Mouse (Mus musculus) cerebellum, postnatal 10 days (tissue): ENCODE results near the gene G430095P16Rik.

Source experiments
- DNase-seq, 2 experiments: peaks; one replicate each; pipeline ENCODE4 v3.0.0; 2021; ENCODE audit warnings: mixed read lengths in 2 of 2

The G430095P16Rik gene

GRCm38 (mm10) chr8:84722850-84723570, at the start of gene G430095P16Rik:
G430095P16Rik (plus strand) TSS chr8:84723007.
- peak; percentile 75 to 85 for DNase-seq

GRCm38 (mm10) chr8:84677305-84677704, 45.5 kb upstream of the G430095P16Rik start:
- DNase-seq, result no peak

- no peak for DNase-seq
These were observed 41.3 kb upstream of the G430095P16Rik start for GRCm38 (mm10) chr8:84681476-84681875.

- DNase-seq, result no peak
These were observed 40.5 kb upstream of the G430095P16Rik start for GRCm38 (mm10) chr8:84682257-84682656.

- peak; percentile 42 to 51 for DNase-seq
These were observed 38.3 kb upstream of the G430095P16Rik start for GRCm38 (mm10) chr8:84684537-84684936.

- peak; percentile 47 to 58 for DNase-seq
These were observed 36.4 kb upstream of the G430095P16Rik start, which contains the start of gene Trmt1 for GRCm38 (mm10) chr8:84686191-84687002. Trmt1 (plus strand) TSS chr8:84686307.

- peak in 1 of 2 experiments; percentile 67 for DNase-seq
These were observed 35.7 kb upstream of the G430095P16Rik start for GRCm38 (mm10) chr8:84687003-84687704.

GRCm38 (mm10) chr8:84687705-84688100, 35.1 kb upstream of the G430095P16Rik start, which contains the start of gene Nacc1:
Nacc1 (minus strand) TSS chr8:84687862.
- peak; percentile 94 to 95 for DNase-seq

- peak; percentile 93 to 94 for DNase-seq
These were observed 33.5 kb upstream of the G430095P16Rik start for GRCm38 (mm10) chr8:84689091-84689915.

GRCm38 (mm10) chr8:84693332-84693731, 29.5 kb upstream of the G430095P16Rik start:
- DNase-seq, result no peak

GRCm38 (mm10) chr8:84695140-84695539, 27.7 kb upstream of the G430095P16Rik start:
- DNase-seq, result peak in 1 of 2 experiments; percentile 16

GRCm38 (mm10) chr8:84697166-84698130, 25.4 kb upstream of the G430095P16Rik start:
- peak; percentile 83 to 87 for DNase-seq

GRCm38 (mm10) chr8:84698288-84698687, 24.5 kb upstream of the G430095P16Rik start:
- peak in 1 of 2 experiments; percentile 25 for DNase-seq

GRCm38 (mm10) chr8:84698929-84699401, 23.8 kb upstream of the G430095P16Rik start:
- peak; percentile 84 to 86 for DNase-seq

GRCm38 (mm10) chr8:84699861-84700322, 22.9 kb upstream of the G430095P16Rik start:
- DNase-seq, result peak; percentile 83 to 84

GRCm38 (mm10) chr8:84700526-84700925, 22.3 kb upstream of the G430095P16Rik start:
- DNase-seq, result peak in 1 of 2 experiments; percentile 14

GRCm38 (mm10) chr8:84700941-84701911, 21.6 kb upstream of the G430095P16Rik start, which contains the start of gene Lyl1:
Lyl1 (plus strand) TSS chr8:84701457.
- peak; percentile 49 to 56 for DNase-seq

- no peak for DNase-seq
These were observed 20.2 kb upstream of the G430095P16Rik start for GRCm38 (mm10) chr8:84702561-84702960.

- DNase-seq, result peak in 1 of 2 experiments; percentile 28
These were observed 19.8 kb upstream of the G430095P16Rik start for GRCm38 (mm10) chr8:84702963-84703465.
